Mouse (Mus musculus): ENCODE results near the gene Plcl1.

- TF ChIP-seq CTCF (IDR thresholded peaks at IDR 0.05; ENCODE audit: low read depth, low read length): no peak
- no peak for TF ChIP-seq GATA2 (IDR thresholded peaks at IDR 0.05; ENCODE audit: borderline replicate concordance, low read depth, low read length)
- TF ChIP-seq GATA1 (IDR thresholded peaks at IDR 0.05; ENCODE audit: borderline replicate concordance, low read length): no peak
These were observed 295.0 kb downstream of the Plcl1 start for GRCm38 (mm10) chr1:55700726-55701125.
